Mouse (Mus musculus): ENCODE data around the gene Dact2. TPM values are rescaled to one million over a fixed set of nuclear protein-coding genes. Genes with fewer than 3 reads are reported as not detected.

Dact2 gene
- total and polyA plus RNA-seq, 3 experiments = not detected

GRCm38 (mm10) chr17:14178475-14178874, 25.6 kb downstream of the Dact2 start:
- no peaks in the 10 kb centered on the region for H3K27me3 ChIP-seq (ENCODE audit: control insufficient read depth in 1 of 2, insufficient read depth in 2 of 2, low read length in 2 of 2)
- no peak overlapping the region for H3K9ac ChIP-seq (ENCODE audit: control insufficient read depth, low read depth, low read length, poor library complexity, severe bottlenecking)
- no peak for DNase-seq (ENCODE audit: low read depth, low spot score)
- H3K4me3 ChIP-seq (ENCODE audit: control insufficient read depth in 1 of 2, insufficient read depth in 1 of 2, low read depth in 2 of 2, low read length in 2 of 2) = no peak overlapping the region
- H3K4me1 ChIP-seq (ENCODE audit: control insufficient read depth in 1 of 2, insufficient read depth in 2 of 2, low read length in 2 of 2) = no peaks in the 10 kb centered on the region
- no peaks in the 10 kb centered on the region for H3K79me2 ChIP-seq (ENCODE audit: control insufficient read depth, insufficient read depth, low read length, poor library complexity)
- TF ChIP-seq UBTF (IDR thresholded peaks at IDR 0.05; ENCODE audit: borderline replicate concordance, insufficient read depth, low read depth, low read length) = no peak
- no peak for TF ChIP-seq SMC3 (IDR thresholded peaks at IDR 0.05; ENCODE audit: low read depth, low read length)
- no peak for TF ChIP-seq MYC (IDR thresholded peaks at IDR 0.05; ENCODE audit: low read depth, low read length)
- TF ChIP-seq MYB (IDR thresholded peaks at IDR 0.05; ENCODE audit: low read depth, low read length) = no peak
- TF ChIP-seq MAZ (IDR thresholded peaks at IDR 0.05; ENCODE audit: low read depth, low read length) = no peak
- no peak for TF ChIP-seq CHD1 (IDR thresholded peaks at IDR 0.05; ENCODE audit: low read depth, low read length)
- TF ChIP-seq USF2 (IDR thresholded peaks at IDR 0.05; ENCODE audit: borderline replicate concordance in 1 of 2, insufficient read depth in 1 of 2, low read depth in 1 of 2, low read length in 2 of 2) = no peak
- no peak for TF ChIP-seq GABPA (IDR thresholded peaks at IDR 0.05; ENCODE audit: low read depth, low read length)
- no peak for TF ChIP-seq ETS1 (IDR thresholded peaks at IDR 0.05; ENCODE audit: low read depth, low read length)
- no peaks in the 10 kb centered on the region for H3K9me3 ChIP-seq (replicated peaks; ENCODE audit: insufficient read depth, low read length)
- H3K36me3 ChIP-seq (ENCODE audit: control insufficient read depth in 1 of 2, insufficient read depth in 2 of 2, low read length in 2 of 2) = no peaks in the 10 kb centered on the region
- H3K27ac ChIP-seq (ENCODE audit: control insufficient read depth, low read depth, low read length) = no peak overlapping the region

- H3K4me3 ChIP-seq (ENCODE audit: control insufficient read depth in 1 of 2, insufficient read depth in 1 of 2, low read depth in 2 of 2, low read length in 2 of 2) = no peak overlapping the region
- H3K27ac ChIP-seq (ENCODE audit: control insufficient read depth, low read depth, low read length) = no peak overlapping the region
- no peak for TF ChIP-seq POLR2A (IDR thresholded peaks at IDR 0.05; ENCODE audit: control insufficient read depth in 1 of 2, insufficient read depth in 1 of 2, low read depth in 1 of 2, low read length in 2 of 2, poor library complexity in 1 of 2)
- no peak for TF ChIP-seq POLR2AphosphoS2 (IDR thresholded peaks at IDR 0.05; ENCODE audit: low read length)
- no peak for TF ChIP-seq USF2 (IDR thresholded peaks at IDR 0.05; ENCODE audit: borderline replicate concordance in 1 of 2, insufficient read depth in 1 of 2, low read depth in 1 of 2, low read length in 2 of 2)
- no peak for TF ChIP-seq RAD21 (IDR thresholded peaks at IDR 0.05; ENCODE audit: low read depth, low read length)
- TF ChIP-seq GABPA (IDR thresholded peaks at IDR 0.05; ENCODE audit: low read depth, low read length) = no peak
- TF ChIP-seq NRF1 (IDR thresholded peaks at IDR 0.05; ENCODE audit: insufficient read depth, low read depth, low read length, poor library complexity, severe bottlenecking) = no peak
- no peak for TF ChIP-seq JUND (IDR thresholded peaks at IDR 0.05; ENCODE audit: low read depth, low read length)
- no peak for TF ChIP-seq CHD2 (IDR thresholded peaks at IDR 0.05; ENCODE audit: low read length)
- no peak for TF ChIP-seq BHLHE40 (IDR thresholded peaks at IDR 0.05; ENCODE audit: borderline replicate concordance, low read depth, low read length)
- no peak for TF ChIP-seq MYC (IDR thresholded peaks at IDR 0.05; ENCODE audit: low read depth, low read length)
- no peak for TF ChIP-seq SMC3 (IDR thresholded peaks at IDR 0.05; ENCODE audit: low read depth, low read length)
- no peak for TF ChIP-seq MEF2A (IDR thresholded peaks at IDR 0.05; ENCODE audit: extremely low read depth, insufficient replicate concordance, low read depth, low read length, poor library complexity, severe bottlenecking)
- no peak for TF ChIP-seq ZNF384 (IDR thresholded peaks at IDR 0.05; ENCODE audit: low read depth, low read length)
- no peak for TF ChIP-seq CTCF (IDR thresholded peaks at IDR 0.05 in 2 of 3, conservative IDR thresholded peaks at IDR 0.05 in 1 of 3; ENCODE audit: control insufficient read depth in 1 of 3, insufficient read depth in 1 of 3, low read depth in 2 of 3, low read length in 3 of 3, poor library complexity in 1 of 3, severe bottlenecking in 1 of 3)
- no peak for TF ChIP-seq ZKSCAN1 (IDR thresholded peaks at IDR 0.05; ENCODE audit: low read depth, low read length)
- no peak for TF ChIP-seq KAT2A (conservative IDR thresholded peaks at IDR 0.05; ENCODE audit: low read depth, low read length)
- no peak overlapping the region for H3K9ac ChIP-seq (ENCODE audit: control insufficient read depth, low read depth, low read length, poor library complexity, severe bottlenecking)
- no peak for DNase-seq (ENCODE audit: low read depth, low spot score)
- no peaks in the 10 kb centered on the region for H3K4me1 ChIP-seq (ENCODE audit: control insufficient read depth in 1 of 2, insufficient read depth in 2 of 2, low read length in 2 of 2)
- no peaks in the 10 kb centered on the region for H3K36me3 ChIP-seq (ENCODE audit: control insufficient read depth in 1 of 2, insufficient read depth in 2 of 2, low read length in 2 of 2)
- H3K79me2 ChIP-seq (ENCODE audit: control insufficient read depth, insufficient read depth, low read length, poor library complexity) = no peaks in the 10 kb centered on the region
- H3K9me3 ChIP-seq (replicated peaks; ENCODE audit: insufficient read depth, low read length) = no peaks in the 10 kb centered on the region
- H3K27me3 ChIP-seq (ENCODE audit: control insufficient read depth in 1 of 2, insufficient read depth in 2 of 2, low read length in 2 of 2) = no peaks in the 10 kb centered on the region
Measured at GRCm38 (mm10) chr17:14178049-14178448, 26.1 kb downstream of the Dact2 start.
